Mouse (Mus musculus): ENCODE measurements around the gene Lrrc4c. TPM values are rescaled to one million over a fixed set of nuclear protein-coding genes. Genes with fewer than 3 reads are reported as not detected.

Gene Lrrc4c
- total RNA-seq, 1 experiment from 2014 or later: not detected

GRCm38 (mm10) chr2:96499116-96499882 is 181.3 kb downstream of the Lrrc4c start:
- ATAC-seq (replicated peaks in 1 of 2; ENCODE audit: insufficient read depth in 1 of 2, low FRiP score in 2 of 2, low TSS enrichment in 1 of 2, low read depth in 1 of 2, poor library complexity in 2 of 2, severe bottlenecking in 2 of 2): no peak

GRCm38 (mm10) chr2:96504140-96504539 is 186.2 kb downstream of the Lrrc4c start:
- no peak for ATAC-seq (replicated peaks in 1 of 2; ENCODE audit: insufficient read depth in 1 of 2, low FRiP score in 2 of 2, low TSS enrichment in 1 of 2, low read depth in 1 of 2, poor library complexity in 2 of 2, severe bottlenecking in 2 of 2)

GRCm38 (mm10) chr2:96505641-96506040 is 187.7 kb downstream of the Lrrc4c start:
- no peak for ATAC-seq (replicated peaks in 1 of 2; ENCODE audit: insufficient read depth in 1 of 2, low FRiP score in 2 of 2, low TSS enrichment in 1 of 2, low read depth in 1 of 2, poor library complexity in 2 of 2, severe bottlenecking in 2 of 2)

- ATAC-seq (replicated peaks in 1 of 2; ENCODE audit: insufficient read depth in 1 of 2, low FRiP score in 2 of 2, low TSS enrichment in 1 of 2, low read depth in 1 of 2, poor library complexity in 2 of 2, severe bottlenecking in 2 of 2): no peak
Measured at GRCm38 (mm10) chr2:96508991-96509390, 191.0 kb downstream of the Lrrc4c start.

- ATAC-seq (replicated peaks in 1 of 2; ENCODE audit: insufficient read depth in 1 of 2, low FRiP score in 2 of 2, low TSS enrichment in 1 of 2, low read depth in 1 of 2, poor library complexity in 2 of 2, severe bottlenecking in 2 of 2): no peak
Measured at GRCm38 (mm10) chr2:96537469-96537868, 219.5 kb downstream of the Lrrc4c start.

GRCm38 (mm10) chr2:96547171-96547570 is 229.2 kb downstream of the Lrrc4c start:
- no peak for ATAC-seq (replicated peaks in 1 of 2; ENCODE audit: insufficient read depth in 1 of 2, low FRiP score in 2 of 2, low TSS enrichment in 1 of 2, low read depth in 1 of 2, poor library complexity in 2 of 2, severe bottlenecking in 2 of 2)

- ATAC-seq (replicated peaks in 1 of 2; ENCODE audit: insufficient read depth in 1 of 2, low FRiP score in 2 of 2, low TSS enrichment in 1 of 2, low read depth in 1 of 2, poor library complexity in 2 of 2, severe bottlenecking in 2 of 2): no peak
Measured at GRCm38 (mm10) chr2:96573755-96574154, 255.8 kb downstream of the Lrrc4c start.

GRCm38 (mm10) chr2:96577701-96578100 is 259.7 kb downstream of the Lrrc4c start:
- no peak for ATAC-seq (replicated peaks in 1 of 2; ENCODE audit: insufficient read depth in 1 of 2, low FRiP score in 2 of 2, low TSS enrichment in 1 of 2, low read depth in 1 of 2, poor library complexity in 2 of 2, severe bottlenecking in 2 of 2)

- ATAC-seq (replicated peaks in 1 of 2; ENCODE audit: insufficient read depth in 1 of 2, low FRiP score in 2 of 2, low TSS enrichment in 1 of 2, low read depth in 1 of 2, poor library complexity in 2 of 2, severe bottlenecking in 2 of 2): no peak
Measured at GRCm38 (mm10) chr2:96580136-96580733, 262.3 kb downstream of the Lrrc4c start.

- peak in 1 of 2 experiments; percentile 53; a peak in 1 of 4 replicates for ATAC-seq (replicated peaks in 1 of 2; ENCODE audit: insufficient read depth in 1 of 2, low FRiP score in 2 of 2, low TSS enrichment in 1 of 2, low read depth in 1 of 2, poor library complexity in 2 of 2, severe bottlenecking in 2 of 2)
Measured at GRCm38 (mm10) chr2:96585665-96586064, 267.7 kb downstream of the Lrrc4c start.

GRCm38 (mm10) chr2:96604801-96605200 is 286.8 kb downstream of the Lrrc4c start:
- ATAC-seq (replicated peaks in 1 of 2; ENCODE audit: insufficient read depth in 1 of 2, low FRiP score in 2 of 2, low TSS enrichment in 1 of 2, low read depth in 1 of 2, poor library complexity in 2 of 2, severe bottlenecking in 2 of 2): no peak

- ATAC-seq (replicated peaks in 1 of 2; ENCODE audit: insufficient read depth in 1 of 2, low FRiP score in 2 of 2, low TSS enrichment in 1 of 2, low read depth in 1 of 2, poor library complexity in 2 of 2, severe bottlenecking in 2 of 2): no peak
Measured at GRCm38 (mm10) chr2:96614121-96614520, 296.2 kb downstream of the Lrrc4c start.

- no peak for ATAC-seq (replicated peaks in 1 of 2; ENCODE audit: insufficient read depth in 1 of 2, low FRiP score in 2 of 2, low TSS enrichment in 1 of 2, low read depth in 1 of 2, poor library complexity in 2 of 2, severe bottlenecking in 2 of 2)
Measured at GRCm38 (mm10) chr2:96618691-96619205, 300.8 kb downstream of the Lrrc4c start.

GRCm38 (mm10) chr2:96667113-96667512 is 349.1 kb downstream of the Lrrc4c start:
- ATAC-seq (replicated peaks in 1 of 2; ENCODE audit: insufficient read depth in 1 of 2, low FRiP score in 2 of 2, low TSS enrichment in 1 of 2, low read depth in 1 of 2, poor library complexity in 2 of 2, severe bottlenecking in 2 of 2): no peak

GRCm38 (mm10) chr2:96681806-96682205 is 363.8 kb downstream of the Lrrc4c start:
- no peak for ATAC-seq (replicated peaks in 1 of 2; ENCODE audit: insufficient read depth in 1 of 2, low FRiP score in 2 of 2, low TSS enrichment in 1 of 2, low read depth in 1 of 2, poor library complexity in 2 of 2, severe bottlenecking in 2 of 2)

- ATAC-seq (replicated peaks in 1 of 2; ENCODE audit: insufficient read depth in 1 of 2, low FRiP score in 2 of 2, low TSS enrichment in 1 of 2, low read depth in 1 of 2, poor library complexity in 2 of 2, severe bottlenecking in 2 of 2): no peak
Measured at GRCm38 (mm10) chr2:96685328-96685727, 367.4 kb downstream of the Lrrc4c start.

GRCm38 (mm10) chr2:96705004-96705403 is 387.0 kb downstream of the Lrrc4c start:
- ATAC-seq (replicated peaks in 1 of 2; ENCODE audit: insufficient read depth in 1 of 2, low FRiP score in 2 of 2, low TSS enrichment in 1 of 2, low read depth in 1 of 2, poor library complexity in 2 of 2, severe bottlenecking in 2 of 2): no peak

- ATAC-seq (replicated peaks in 1 of 2; ENCODE audit: insufficient read depth in 1 of 2, low FRiP score in 2 of 2, low TSS enrichment in 1 of 2, low read depth in 1 of 2, poor library complexity in 2 of 2, severe bottlenecking in 2 of 2): no peak
Measured at GRCm38 (mm10) chr2:96707772-96708350, 389.9 kb downstream of the Lrrc4c start.
